Mouse (Mus musculus) intestine, postnatal 0 days (tissue): ENCODE results near the gene Trmo. TPM values are rescaled to one million over a fixed set of nuclear protein-coding genes. Genes with fewer than 3 reads are reported as not detected.

ENCODE experiments used
- ATAC-seq: fragments of 200-750 bp; cut with Nextera tagmentation; 2 replicates; pipeline ENCODE4 v1.8.0; 2017; ENCODE audit warnings: mild to moderate bottlenecking, moderate TSS enrichment, moderate library complexity
- H3K27ac ChIP-seq: fragments of 300-500 bp; sonication (generic); 2 replicates; pipeline ENCODE4 v1.5.1; 2014; ENCODE audit warnings: mild to moderate bottlenecking, low read depth, low read length, moderate library complexity
- H3K27me3 ChIP-seq: fragments of 300-500 bp; sonication (generic); replicated peaks from 2 replicates; pipeline ENCODE4 v1.6.1; 2014; ENCODE audit warnings: low read length, mixed read lengths; ENCODE audit not compliant: control insufficient read depth, insufficient read depth
- H3K36me3 ChIP-seq: fragments of 300-500 bp; sonication (generic); 2 replicates; pipeline ENCODE4 v1.6.1; 2014; ENCODE audit warnings: mild to moderate bottlenecking, moderate library complexity; ENCODE audit not compliant: control insufficient read depth, insufficient read depth
- H3K4me1 ChIP-seq: fragments of 300-500 bp; sonication (generic); replicated peaks from 2 replicates; pipeline ENCODE4 v1.6.1; 2014; ENCODE audit warnings: antibody characterized with exemption, low read length, mixed read lengths; ENCODE audit not compliant: control insufficient read depth, insufficient read depth
- H3K4me2 ChIP-seq: fragments of 300-500 bp; sonication (generic); replicated peaks from 2 replicates; pipeline ENCODE4 v1.6.1; 2014; ENCODE audit warnings: low read depth, mild to moderate bottlenecking, moderate library complexity
- H3K4me3 ChIP-seq: fragments of 300-500 bp; sonication (generic); 2 replicates; pipeline ENCODE4 v1.5.1; 2014; ENCODE audit warnings: low read depth, low read length
- H3K9ac ChIP-seq: fragments of 300-500 bp; sonication (generic); 2 replicates; pipeline ENCODE4 v1.6.1; 2014; ENCODE audit warnings: mild to moderate bottlenecking, low read depth, low read length
- H3K9me3 ChIP-seq: fragments of 300-500 bp; sonication (generic); 2 replicates; pipeline ENCODE4 v1.6.1; 2016; ENCODE audit warnings: mixed run types; ENCODE audit not compliant: control insufficient read depth
- CTCF ChIP-seq: sonication (generic); IDR thresholded peaks from 2 replicates; pipeline ENCODE4 v1.5.1; 2016; ENCODE audit warnings: low read depth, mild to moderate bottlenecking, control low read depth, antibody characterized with exemption, moderate library complexity
- WGBS: fragments of 180-500 bp; shearing (Covaris S2); extraction: QIAGEN DNeasy Blood & Tissue Kit; methylation state at CpG from one replicate; pipeline ENCODE4 v1.1.7; 2014; 5-methylcytosine and 5-hydroxymethylcytosine counted together
- polyA plus RNA-seq: library from polyadenylated mRNA; unstranded; fragments of >200 nt; fragmentation: Nextera tagmentation; extraction: Ambion mirVana; gene quantifications from 2 replicates; pipeline ENCODE4 v1.2.1, GENCODE M21; 2015

The Trmo gene
- polyA plus RNA-seq, 1 experiment from 2014 or later: 7.0 TPM

GRCm38 (mm10) chr4:46337990-46338389 is 51.2 kb downstream of the Trmo start:
- WGBS: 5% methylated on average over 3 of the region's 3 CpGs
- no peak for ATAC-seq
- Histone ChIP-seq H3K9me3 (no peaks in the 10 kb centered on the region), H3K4me3 (no peak overlapping the region), H3K9ac (no peak overlapping the region), H3K27ac (no peak overlapping the region), H3K27me3 (peaks cover 62% of the 10 kb centered on the region), H3K36me3 (no peaks in the 10 kb centered on the region), H3K4me1 (no peaks in the 10 kb centered on the region), H3K4me2 (no peak overlapping the region)
- TF ChIP-seq CTCF: no peak

GRCm38 (mm10) chr4:46335846-46336245 is 53.4 kb downstream of the Trmo start:
- Histone ChIP-seq H3K4me3 (no peak overlapping the region), H3K4me2 (no peak overlapping the region), H3K9ac (no peak overlapping the region), H3K36me3 (no peaks in the 10 kb centered on the region), H3K27me3 (peaks cover 41% of the 10 kb centered on the region), H3K4me1 (no peaks in the 10 kb centered on the region), H3K9me3 (no peaks in the 10 kb centered on the region), H3K27ac (no peak overlapping the region)
- 21% methylated on average over 1 of the region's 1 CpGs for WGBS
- no peak for ATAC-seq
- peak; percentile 36 for TF ChIP-seq CTCF

- H3K4me1 ChIP-seq: no peaks in the 10 kb centered on the region
- WGBS: 54% methylated on average over 3 of the region's 3 CpGs
- no peak for TF ChIP-seq CTCF
These were observed 60.3 kb downstream of the Trmo start for GRCm38 (mm10) chr4:46328906-46329305.

More at GRCm38 (mm10) chr4:46328906-46329305, 60.3 kb downstream of the Trmo start:
- H3K27ac ChIP-seq: no peak overlapping the region
- H3K27me3 ChIP-seq: no peaks in the 10 kb centered on the region; the same call in 1 of the 2 replicates
- H3K9ac ChIP-seq: no peak overlapping the region
- no peaks in the 10 kb centered on the region for H3K9me3 ChIP-seq
- no peak overlapping the region for H3K4me3 ChIP-seq
- H3K4me2 ChIP-seq: no peak overlapping the region
- no peaks in the 10 kb centered on the region for H3K36me3 ChIP-seq
- no peak for ATAC-seq

Other genes starting within 250 kb of the Trmo start
- gene Xpa, start 193.1 kb downstream of the Trmo start, polyA plus RNA-seq: 29.0 and 29.1 TPM in 2 replicates
- not detected in 2 replicates for gene Foxe1, start 45.8 kb downstream of the Trmo start, polyA plus RNA-seq
- 0.21 and 0.22 TPM in 2 replicates for gene Hemgn, start 24.1 kb upstream of the Trmo start, polyA plus RNA-seq
- gene Anp32b, start 61.5 kb upstream of the Trmo start, polyA plus RNA-seq: 98.5 and 105 TPM in 2 replicates
- 67.4 and 81.3 TPM in 2 replicates for gene Nans, start 99.8 kb upstream of the Trmo start, polyA plus RNA-seq
- 14.1 and 15.7 TPM in 2 replicates for gene Trim14, start 146.7 kb upstream of the Trmo start, polyA plus RNA-seq
- gene Coro2a, start 212.8 kb upstream of the Trmo start, polyA plus RNA-seq: 53.0 and 59.7 TPM in 2 replicates